Mouse (Mus musculus) C2C12 (cell line): Measurements from ENCODE around the gene Gpr137c.

Experiments
- CEBPB ChIP-seq: IDR thresholded peaks from one replicate; pipeline ENCODE4 v1.6.1; 2011; ENCODE audit warnings: low read depth, mild to moderate bottlenecking, control low read depth, moderate library complexity
- CTCF ChIP-seq: IDR thresholded peaks from one replicate; pipeline ENCODE4 v1.5.1; 2011; ENCODE audit not compliant: control insufficient read depth, insufficient read depth, insufficient read length
- FOSL1 ChIP-seq: IDR thresholded peaks from one replicate; pipeline ENCODE4 v1.8.0; 2011; ENCODE audit warnings: mild to moderate bottlenecking, low read length; ENCODE audit not compliant: poor library complexity, insufficient read depth, severe bottlenecking
- MAX ChIP-seq: IDR thresholded peaks from one replicate; pipeline ENCODE4 v1.6.1; 2011; ENCODE audit warnings: mild to moderate bottlenecking, control low read depth
- MYOG ChIP-seq: IDR thresholded peaks from one replicate; pipeline ENCODE4 v1.6.1; 2011; ENCODE audit not compliant: control insufficient read depth, insufficient read length; ENCODE audit errors: extremely low read depth

GRCm38 (mm10) chr14:45251548-45252076 is 32.1 kb downstream of the Gpr137c start:
- TF ChIP-seq MAX (no peak), FOSL1 (no peak), CEBPB (no peak), MYOG (no peak), CTCF (no peak)
